Mouse (Mus musculus) embryo, embryonic 10 days (tissue): ENCODE measurements around the gene Cdh26.

ENCODE experiments used
- DNase-seq: peaks from one replicate; pipeline ENCODE4 v3.0.0-alpha.2; 2015; ENCODE audit warnings: low spot score

Cdh26 gene

GRCm38 (mm10) chr2:178513043-178513442, 82.7 kb downstream of the Cdh26 start:
- no peak for DNase-seq

- peak; percentile 57 for DNase-seq
Measured at GRCm38 (mm10) chr2:178513636-178514071, 83.3 kb downstream of the Cdh26 start.

- DNase-seq, result no peak
Measured at GRCm38 (mm10) chr2:178516421-178516820, 86.1 kb downstream of the Cdh26 start.

GRCm38 (mm10) chr2:178516941-178517340, 86.6 kb downstream of the Cdh26 start:
- no peak for DNase-seq

- DNase-seq, result no peak
Measured at GRCm38 (mm10) chr2:178519321-178519720, 89.0 kb downstream of the Cdh26 start.

GRCm38 (mm10) chr2:178520216-178520615, 89.9 kb downstream of the Cdh26 start:
- peak; percentile 15 for DNase-seq

- DNase-seq, result no peak
Measured at GRCm38 (mm10) chr2:178522331-178522730, 92.0 kb downstream of the Cdh26 start.

GRCm38 (mm10) chr2:178522786-178523185, 92.5 kb downstream of the Cdh26 start:
- no peak for DNase-seq

- no peak for DNase-seq
Measured at GRCm38 (mm10) chr2:178526776-178527175, 96.4 kb downstream of the Cdh26 start.

GRCm38 (mm10) chr2:178531226-178531625, 100.9 kb downstream of the Cdh26 start:
- no peak for DNase-seq

- DNase-seq, result no peak
Measured at GRCm38 (mm10) chr2:178536574-178536973, 106.2 kb downstream of the Cdh26 start.
